Mouse (Mus musculus) embryonic fibroblast, embryonic 13.5 days (primary cell): ENCODE results near the gene Arid5a. TPM values are rescaled to one million over a fixed set of nuclear protein-coding genes. Genes with fewer than 3 reads are reported as not detected.
A peak's percentile ranks its signal among the peaks of the same experiment; 100 is the strongest.

Experiments
- H3K27ac ChIP-seq: 2 replicates; pipeline ENCODE4 v1.5.1; 2012; ENCODE audit warnings: low read length, control low read depth, inconsistent platforms; ENCODE audit not compliant: insufficient read depth
- H3K4me1 ChIP-seq: 2 replicates; pipeline ENCODE4 v1.6.1; 2011; ENCODE audit warnings: low read length; ENCODE audit not compliant: control insufficient read depth, insufficient read depth
- H3K4me3 ChIP-seq: 2 replicates; pipeline ENCODE4 v1.5.1; 2011; ENCODE audit warnings: mild to moderate bottlenecking, control low read depth, low read length; ENCODE audit not compliant: insufficient read depth
- CTCF ChIP-seq: IDR thresholded peaks from 2 replicates; pipeline ENCODE4 v1.5.1; 2011; ENCODE audit warnings: mild to moderate bottlenecking, control low read depth, low read length, moderate library complexity, borderline replicate concordance; ENCODE audit not compliant: insufficient read depth
- POLR2A ChIP-seq: IDR thresholded peaks from 2 replicates; pipeline ENCODE4 v1.6.1; 2011; ENCODE audit warnings: low read depth, mild to moderate bottlenecking, control low read depth, low read length, moderate library complexity
- polyA plus RNA-seq: library from polyadenylated mRNA; stranded (reverse); fragments of >200 nt; gene quantifications from 2 replicates; pipeline ENCODE4 v1.2.4, GENCODE M21; 2011; ENCODE audit warnings: low read depth; ENCODE audit not compliant: missing spikeins, insufficient read length

Gene Arid5a
- polyA plus RNA-seq, 1 experiment = 13.8 TPM

DNA sequence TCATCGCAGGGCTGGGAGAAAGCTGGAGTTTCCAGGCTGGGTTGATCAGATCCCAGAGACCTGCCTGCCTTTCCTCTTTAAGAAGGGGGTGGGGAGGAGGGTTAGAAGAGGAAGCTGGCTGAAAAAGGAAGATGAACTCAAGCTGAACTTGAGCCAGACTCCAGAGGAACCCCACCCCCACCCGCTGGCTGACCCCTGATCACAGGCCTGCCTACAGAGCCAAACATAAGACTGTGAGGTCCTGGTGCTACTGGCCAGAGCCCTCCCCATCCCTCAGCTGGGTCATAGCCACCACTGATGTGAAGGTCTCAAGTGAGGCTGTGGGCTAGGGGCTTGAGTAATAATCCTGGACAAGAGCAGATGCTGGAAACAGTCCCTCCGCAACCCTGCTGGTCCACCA is 36.9 kb upstream of the Arid5a start:
- Histone ChIP-seq H3K4me1 (no peaks in the 10 kb centered on the region; the same call in 1 of the 2 replicates), H3K27ac (no peak overlapping the region), H3K4me3 (no peak overlapping the region)
- no peak for TF ChIP-seq CTCF
- no peak for TF ChIP-seq POLR2A

- TF ChIP-seq CTCF (no peak), POLR2A (no peak)
- no peak overlapping the region for H3K27ac ChIP-seq
- no peak overlapping the region for H3K4me3 ChIP-seq
- H3K4me1 ChIP-seq = no peaks in the 10 kb centered on the region; the same call in 1 of the 2 replicates
Observed at GRCm38 (mm10) chr1:36271516-36272230, 35.9 kb upstream of the Arid5a start.

DNA sequence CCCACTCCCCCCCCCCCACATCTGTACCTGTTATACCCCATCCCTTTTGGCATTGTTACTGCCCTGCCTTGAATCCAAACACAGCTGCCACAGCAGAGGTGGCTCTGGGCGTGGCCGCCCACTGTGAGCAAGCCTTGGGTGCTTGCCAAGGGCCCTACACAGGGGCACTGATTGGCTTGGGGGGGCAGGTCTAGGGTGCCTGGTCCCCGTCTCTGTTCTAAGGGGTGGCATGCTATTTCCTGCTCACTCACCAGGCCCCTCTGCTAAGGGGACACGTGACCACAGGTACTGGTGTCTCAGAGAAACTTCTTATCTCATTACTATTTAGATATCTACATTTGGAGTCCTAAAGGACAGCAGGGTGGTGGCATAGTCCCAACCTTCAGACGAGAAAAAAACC is 35.0 kb upstream of the Arid5a start:
- TF ChIP-seq CTCF (no peak), POLR2A (no peak)
- Histone ChIP-seq H3K4me1 (no peaks in the 10 kb centered on the region; the same call in 1 of the 2 replicates), H3K27ac (no peak overlapping the region), H3K4me3 (no peak overlapping the region)

DNA sequence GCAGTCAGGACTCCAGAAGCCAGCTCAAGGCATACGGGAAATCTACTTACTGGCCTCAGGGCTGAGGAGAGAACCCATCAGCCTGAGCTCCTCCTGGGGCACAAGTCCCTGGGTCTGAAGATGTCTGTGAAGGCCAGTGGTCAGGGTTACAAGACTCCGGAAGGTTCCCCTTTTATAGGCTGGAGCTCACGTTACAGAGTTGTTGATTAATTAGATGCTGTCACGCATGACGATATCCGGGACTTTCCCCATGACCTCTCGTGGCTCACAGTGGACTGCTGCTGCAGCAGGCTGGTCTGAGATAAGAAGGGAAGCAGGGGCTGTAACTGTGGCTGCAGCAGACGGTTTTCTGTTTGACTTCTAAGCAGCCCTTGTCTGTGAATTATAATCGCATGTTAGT is 34.2 kb upstream of the Arid5a start:
- H3K27ac ChIP-seq = no peak overlapping the region
- no peaks in the 10 kb centered on the region; the same call in 1 of the 2 replicates for H3K4me1 ChIP-seq
- H3K4me3 ChIP-seq = no peak overlapping the region
- no peak for TF ChIP-seq POLR2A

DNA sequence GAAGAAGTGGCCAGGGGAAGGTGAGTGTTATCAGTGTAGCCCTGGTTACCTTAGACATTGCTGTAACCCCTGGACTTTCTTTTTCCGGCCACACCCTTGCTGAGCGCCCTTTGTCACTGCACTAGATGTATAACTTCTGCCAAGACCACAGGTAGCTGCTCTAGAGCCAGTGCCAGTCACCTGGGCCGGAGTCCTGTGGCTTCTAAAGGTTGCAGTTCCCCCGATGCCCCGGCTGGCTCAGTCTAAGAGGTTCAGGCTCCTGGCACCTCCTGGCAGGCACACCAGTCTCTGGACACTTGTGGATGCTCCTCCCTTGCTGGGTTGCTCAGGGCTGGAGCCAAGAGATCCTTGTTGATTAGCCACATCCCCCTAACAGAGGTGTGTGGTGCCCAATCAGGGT is 33.1 kb upstream of the Arid5a start, which contains the start of gene Neurl3:
TSS of gene Neurl3 (minus strand) at position 225 of the 400 bp plus-strand sequence.
- TF ChIP-seq POLR2A (no peak), CTCF (no peak)
- Histone ChIP-seq H3K27ac (no peak within 1 kb of the TSS), H3K4me3 (no peak within 1 kb of the TSS), H3K4me1 (no peaks in the 10 kb centered on the region; the same call in 1 of the 2 replicates)

GRCm38 (mm10) chr1:36275635-36276389 is 31.7 kb upstream of the Arid5a start:
- H3K4me1 ChIP-seq = no peaks in the 10 kb centered on the region; the same call in none of the 2 replicates
- no peak overlapping the region for H3K27ac ChIP-seq
- H3K4me3 ChIP-seq = no peak overlapping the region
- TF ChIP-seq CTCF (no peak), POLR2A (no peak)

GRCm38 (mm10) chr1:36277267-36278060 is 30.1 kb upstream of the Arid5a start:
- TF ChIP-seq POLR2A (no peak), CTCF (peak; percentile 81)
- no peaks in the 10 kb centered on the region; the same call in none of the 2 replicates for H3K4me1 ChIP-seq
- H3K27ac ChIP-seq = no peak overlapping the region
- H3K4me3 ChIP-seq = no peak overlapping the region

GRCm38 (mm10) chr1:36279202-36279601 is 28.3 kb upstream of the Arid5a start:
- Histone ChIP-seq H3K4me1 (no peaks in the 10 kb centered on the region; the same call in none of the 2 replicates), H3K27ac (no peak overlapping the region), H3K4me3 (no peak overlapping the region)
- no peak for TF ChIP-seq POLR2A
- TF ChIP-seq CTCF = peak; percentile 65; the same call in 1 of the 2 replicates

DNA sequence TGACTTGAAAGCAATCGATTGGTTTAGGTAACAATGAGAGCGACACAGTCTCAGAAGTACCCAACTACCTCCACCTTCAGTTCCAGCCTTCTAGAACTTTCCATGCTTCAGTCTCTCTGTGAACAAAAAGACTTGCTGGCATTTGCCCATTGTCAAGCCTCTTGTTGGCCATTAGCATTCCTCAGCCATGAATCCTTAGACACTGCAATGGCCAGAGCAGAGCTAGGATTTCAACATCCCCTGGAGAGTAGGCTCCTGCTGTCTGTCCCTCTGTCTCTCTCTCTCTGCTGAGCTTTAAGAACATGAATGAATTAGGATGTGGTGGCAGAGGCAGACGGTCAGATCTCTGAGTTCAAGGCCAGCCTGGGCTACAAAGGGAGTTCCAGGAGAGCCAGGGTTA is 26.6 kb upstream of the Arid5a start:
- no peaks in the 10 kb centered on the region; the same call in none of the 2 replicates for H3K4me1 ChIP-seq
- no peak overlapping the region for H3K27ac ChIP-seq
- TF ChIP-seq CTCF (no peak), POLR2A (no peak)
- H3K4me3 ChIP-seq = no peak overlapping the region
